Mouse (Mus musculus) limb, embryonic 11.5 days (tissue): ENCODE data around the gene Atf6b. TPM values are rescaled to one million over a fixed set of nuclear protein-coding genes. Genes with fewer than 3 reads are reported as not detected.

Experiments
- ATAC-seq: fragments of 200-750 bp; cut with Nextera tagmentation; 2 replicates; pipeline ENCODE4 v1.8.0; 2017; ENCODE audit warnings: low read depth; ENCODE audit not compliant: insufficient number of reproducible peaks, low FRiP score, low TSS enrichment
- DNase-seq: peaks from one replicate; pipeline ENCODE4 v3.0.0-alpha.2; 2015; ENCODE audit warnings: low spot score
- H3K27ac ChIP-seq: fragments of 300-500 bp; sonication (generic); replicated peaks from 2 replicates; pipeline ENCODE4 v1.5.1; 2014; ENCODE audit warnings: low read depth, mild to moderate bottlenecking, low read length
- H3K27me3 ChIP-seq: fragments of 300-500 bp; sonication (generic); 2 replicates; pipeline ENCODE4 v1.6.1; 2014; ENCODE audit warnings: mild to moderate bottlenecking, low read length, mixed read lengths; ENCODE audit not compliant: control insufficient read depth, insufficient read depth
- H3K36me3 ChIP-seq: fragments of 300-500 bp; sonication (generic); 2 replicates; pipeline ENCODE4 v1.6.1; 2014; ENCODE audit warnings: mild to moderate bottlenecking, low read length, moderate library complexity, mixed read lengths; ENCODE audit not compliant: control insufficient read depth, insufficient read depth
- H3K4me1 ChIP-seq: fragments of 300-500 bp; sonication (generic); 2 replicates; pipeline ENCODE4 v1.6.1; 2014; ENCODE audit warnings: low read length, mixed read lengths; ENCODE audit not compliant: control insufficient read depth, insufficient read depth
- H3K4me2 ChIP-seq: fragments of 300-500 bp; sonication (generic); 2 replicates; pipeline ENCODE4 v1.6.1; 2014; ENCODE audit warnings: low read depth, mild to moderate bottlenecking, moderate library complexity; ENCODE audit not compliant: severe bottlenecking
- H3K4me3 ChIP-seq: fragments of 300-500 bp; sonication (generic); 2 replicates; pipeline ENCODE4 v1.5.1; 2014; ENCODE audit warnings: low read depth, low read length
- H3K9ac ChIP-seq: fragments of 300-500 bp; sonication (generic); 2 replicates; pipeline ENCODE4 v1.6.1; 2014; ENCODE audit warnings: mild to moderate bottlenecking, low read length
- H3K9me3 ChIP-seq: fragments of 300-500 bp; sonication (generic); 2 replicates; pipeline ENCODE4 v1.6.1; 2016; ENCODE audit warnings: low read length; ENCODE audit not compliant: control insufficient read depth
- WGBS: fragments of 180-500 bp; shearing (Covaris S2); extraction: QIAGEN DNeasy Blood & Tissue Kit; methylation state at CpG from one replicate; pipeline ENCODE4 v1.1.7; 2014; 5-methylcytosine and 5-hydroxymethylcytosine counted together
- polyA plus RNA-seq: library from polyadenylated mRNA; unstranded; fragments of >200 nt; fragmentation: Nextera tagmentation; extraction: Ambion mirVana; gene quantifications from 2 replicates; pipeline ENCODE4 v1.2.1, GENCODE M21; 2014

The Atf6b gene
- polyA plus RNA-seq, 1 experiment from 2014 or later = 63.4 TPM

GRCm38 (mm10) chr17:34621006-34621405 lies 25.9 kb upstream of the Atf6b start:
- Histone ChIP-seq H3K36me3 (no peaks in the 10 kb centered on the region), H3K9ac (no peak overlapping the region), H3K4me1 (peaks cover under 1% of the 10 kb centered on the region; the same call in 1 of the 2 replicates), H3K27ac (no peak overlapping the region), H3K4me3 (no peak overlapping the region), H3K27me3 (no peaks in the 10 kb centered on the region), H3K9me3 (no peaks in the 10 kb centered on the region), H3K4me2 (no peak overlapping the region)
- no peak for DNase-seq
- WGBS = 86% methylated on average over 8 of the region's 8 CpGs
- no peak for ATAC-seq

- Histone ChIP-seq H3K4me2 (no peak overlapping the region), H3K4me1 (peaks cover 12% of the 10 kb centered on the region), H3K27ac (no peak overlapping the region), H3K4me3 (no peak overlapping the region), H3K36me3 (no peaks in the 10 kb centered on the region), H3K27me3 (no peaks in the 10 kb centered on the region), H3K9ac (no peak overlapping the region), H3K9me3 (no peaks in the 10 kb centered on the region)
- DNase-seq (no peak), ATAC-seq (no peak)
- WGBS = 85% methylated on average over 9 of the region's 9 CpGs
Measured at GRCm38 (mm10) chr17:34623161-34623560, 23.8 kb upstream of the Atf6b start.

- Histone ChIP-seq H3K27me3 (peaks cover 4% of the 10 kb centered on the region), H3K9ac (no peak overlapping the region), H3K27ac (no peak overlapping the region), H3K9me3 (no peaks in the 10 kb centered on the region), H3K36me3 (no peaks in the 10 kb centered on the region), H3K4me1 (peaks cover 21% of the 10 kb centered on the region), H3K4me2 (no peak overlapping the region), H3K4me3 (no peak overlapping the region)
- WGBS = 93% methylated on average over 3 of the region's 3 CpGs
- no peak for DNase-seq
- ATAC-seq = no peak
Measured at GRCm38 (mm10) chr17:34624981-34625380, 22.0 kb upstream of the Atf6b start.

- no peaks in the 10 kb centered on the region for H3K9me3 ChIP-seq
- WGBS = 55% methylated on average over 16 of the region's 16 CpGs
- H3K36me3 ChIP-seq = no peaks in the 10 kb centered on the region
- peak overlapping the region; percentile 94 for H3K4me2 ChIP-seq
- H3K4me1 ChIP-seq = peaks cover 28% of the 10 kb centered on the region
- ATAC-seq (no peak), DNase-seq (no peak)
- peak overlapping the region; percentile 82 for H3K4me3 ChIP-seq
- peak overlapping the region; percentile 71 for H3K9ac ChIP-seq
- H3K27me3 ChIP-seq = peaks cover 16% of the 10 kb centered on the region
- H3K27ac ChIP-seq = no peak overlapping the region
Measured at GRCm38 (mm10) chr17:34626062-34626772, 20.7 kb upstream of the Atf6b start.

- ATAC-seq = 0 out of 2 replicates have a peak, but pooled peaks have one; percentile 5
- peak; percentile 54 for DNase-seq
- H3K4me3 ChIP-seq = peak overlapping the region; percentile 82
- peaks cover 28% of the 10 kb centered on the region for H3K4me1 ChIP-seq
- H3K27me3 ChIP-seq = peaks cover 21% of the 10 kb centered on the region
- WGBS = under 1% methylated on average over 18 of the region's 18 CpGs
- no peak overlapping the region for H3K27ac ChIP-seq
- peak overlapping the region; percentile 71 for H3K9ac ChIP-seq
- peak overlapping the region; percentile 94 for H3K4me2 ChIP-seq
- H3K36me3 ChIP-seq = no peaks in the 10 kb centered on the region
- no peaks in the 10 kb centered on the region for H3K9me3 ChIP-seq
Measured at GRCm38 (mm10) chr17:34626773-34627092, 20.2 kb upstream of the Atf6b start.

GRCm38 (mm10) chr17:34627093-34627942 lies 19.6 kb upstream of the Atf6b start:
- H3K9ac ChIP-seq = peak overlapping the region; percentile 71
- peak overlapping the region; percentile 82 for H3K4me3 ChIP-seq
- DNase-seq (peak; percentile 92), ATAC-seq (peak; percentile 68)
- peaks cover 26% of the 10 kb centered on the region for H3K27me3 ChIP-seq
- H3K4me1 ChIP-seq = peaks cover 28% of the 10 kb centered on the region
- under 1% methylated on average over 45 of the region's 45 CpGs for WGBS
- peak overlapping the region; percentile 81 for H3K27ac ChIP-seq
- no peaks in the 10 kb centered on the region for H3K9me3 ChIP-seq
- peak overlapping the region; percentile 94 for H3K4me2 ChIP-seq
- H3K36me3 ChIP-seq = no peaks in the 10 kb centered on the region

- Histone ChIP-seq H3K27ac (peak within 1 kb of the TSS; percentile 81), H3K27me3 (peaks cover 31% of the 10 kb centered on the region), H3K4me3 (peak within 1 kb of the TSS; percentile 82), H3K9me3 (no peaks in the 10 kb centered on the region), H3K4me1 (peaks cover 28% of the 10 kb centered on the region), H3K36me3 (no peaks in the 10 kb centered on the region), H3K4me2 (peak within 1 kb of the TSS; percentile 94), H3K9ac (peak within 1 kb of the TSS; percentile 71)
- ATAC-seq (no peak), DNase-seq (no peak)
- 6% methylated on average over 29 of the region's 29 CpGs for WGBS
Measured at GRCm38 (mm10) chr17:34627943-34628643, 18.9 kb upstream of the Atf6b start, which contains the start of gene Ppt2. Gene Ppt2 (minus strand): TSS chr17:34628510.

- no peaks in the 10 kb centered on the region for H3K36me3 ChIP-seq
- DNase-seq (no peak), ATAC-seq (no peak)
- H3K9ac ChIP-seq = no peak overlapping the region
- no peak overlapping the region for H3K27ac ChIP-seq
- peak overlapping the region; percentile 94 for H3K4me2 ChIP-seq
- peak overlapping the region; percentile 82 for H3K4me3 ChIP-seq
- whole genome bisulfite sequencing = 28% methylated on average over 5 of the region's 5 CpGs
- H3K9me3 ChIP-seq = no peaks in the 10 kb centered on the region
- H3K27me3 ChIP-seq = peaks cover 31% of the 10 kb centered on the region
- peaks cover 30% of the 10 kb centered on the region for H3K4me1 ChIP-seq
Measured at GRCm38 (mm10) chr17:34628644-34628967, 18.3 kb upstream of the Atf6b start.
